Mouse (Mus musculus): ENCODE data around the gene Gm42906.

GRCm38 (mm10) chr5:151074282-151074681 is 353.7 kb downstream of the Gm42906 start:
- TF ChIP-seq CTCF (IDR thresholded peaks at IDR 0.05) (no peak), EP300 (IDR thresholded peaks at IDR 0.05) (no peak)

All from lung, postnatal 0 days (tissue).